Mouse (Mus musculus): ENCODE measurements around the gene Mall.
A peak's percentile ranks its signal among the peaks of the same experiment; 100 is the strongest.

The Mall gene

DNA sequence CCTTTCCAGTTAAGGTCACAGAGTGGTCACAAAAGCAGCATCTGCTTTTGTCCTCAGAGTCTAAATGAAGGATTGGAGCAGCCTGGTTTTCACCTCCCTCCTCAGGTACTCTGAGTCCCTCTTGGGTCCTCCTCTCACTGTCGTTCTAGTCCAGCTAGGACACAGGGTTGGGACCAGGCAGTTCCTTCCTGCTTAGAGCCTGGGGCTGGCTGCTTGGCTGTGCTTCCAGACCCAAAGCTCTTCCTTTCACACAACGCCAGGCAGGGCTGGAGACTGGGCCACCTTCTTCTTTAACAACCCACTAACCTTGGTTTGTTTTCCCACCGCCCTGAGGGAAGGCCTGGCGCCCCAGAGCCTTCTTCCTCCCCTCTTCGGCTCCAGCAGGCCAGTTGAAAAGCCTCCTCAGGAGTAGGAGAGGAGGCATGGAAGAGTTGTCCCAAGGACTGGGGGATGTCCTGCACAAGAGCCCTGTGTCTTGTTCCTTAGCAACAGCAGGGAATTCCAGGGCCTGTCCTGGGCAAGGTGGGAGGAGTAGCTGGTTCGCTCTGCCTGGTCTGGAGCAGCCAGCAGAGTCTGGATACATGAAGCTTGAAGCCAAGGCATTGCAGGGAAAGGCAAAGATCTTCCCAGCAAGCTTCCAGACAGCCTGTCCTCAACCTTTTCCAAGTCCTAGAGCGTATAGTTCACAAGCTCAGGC is 717 bp upstream of the Mall start:
- no peak for DNase-seq (ENCODE audit: low spot score)

DNA sequence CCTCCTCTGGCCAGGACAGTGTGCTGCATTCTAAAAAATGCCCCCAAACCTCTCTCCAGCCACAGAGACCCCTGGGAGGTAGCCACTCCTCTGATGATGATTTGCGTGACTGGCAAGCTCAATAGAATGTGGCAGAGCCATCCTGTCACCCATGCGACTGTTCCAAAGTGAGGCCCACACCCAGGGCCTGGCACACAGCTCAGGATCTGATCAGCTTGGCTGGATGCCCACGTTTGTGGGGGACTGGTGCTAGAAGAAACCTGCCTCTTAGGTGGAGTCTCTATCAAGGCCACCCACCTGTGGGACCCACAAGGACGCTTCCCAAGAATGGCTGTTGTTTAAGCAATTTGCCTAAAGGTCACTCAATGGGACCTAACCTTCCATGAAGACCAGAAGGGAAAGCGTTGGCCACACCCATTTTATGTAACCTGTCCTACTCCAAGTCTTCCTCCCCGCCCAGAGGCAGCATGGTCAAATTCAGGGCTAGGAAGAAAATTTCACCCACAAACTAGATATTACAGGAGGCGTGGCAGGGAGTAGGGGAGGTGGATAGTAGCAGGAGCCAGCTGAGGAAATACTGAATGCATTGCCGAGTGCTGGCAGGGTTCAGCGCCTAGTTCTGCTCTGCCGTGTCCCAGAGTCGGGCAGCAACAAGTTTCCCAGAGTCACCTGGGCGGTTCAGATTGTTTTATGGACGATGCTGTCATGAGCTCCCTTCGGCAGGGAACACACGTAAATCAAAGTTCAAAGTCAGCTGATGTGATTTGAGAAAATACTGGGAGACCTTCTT is 876 bp downstream of the Mall start:
- DNase-seq (ENCODE audit: low spot score) = no peak

DNA sequence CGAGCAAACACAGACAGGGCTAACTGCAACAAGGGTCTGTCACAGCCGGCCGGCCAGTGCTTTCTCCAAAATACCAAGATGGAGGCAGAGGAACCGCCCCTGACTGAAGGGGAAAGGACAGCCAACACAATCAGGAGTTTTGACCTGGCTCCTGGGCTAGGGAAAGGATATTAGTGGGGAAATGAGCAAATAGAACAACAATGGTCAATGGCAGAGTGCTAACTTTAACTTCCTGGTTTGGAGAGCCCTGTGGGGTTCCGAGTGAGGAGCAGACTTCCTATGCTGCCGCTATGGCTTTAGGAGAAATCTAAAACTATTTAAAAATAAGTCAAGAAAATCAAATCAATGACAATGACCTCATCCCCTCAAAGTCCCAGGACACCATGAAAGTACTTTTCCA is 1.6 kb downstream of the Mall start:
- DNase-seq (ENCODE audit: low spot score) = no peak

DNA sequence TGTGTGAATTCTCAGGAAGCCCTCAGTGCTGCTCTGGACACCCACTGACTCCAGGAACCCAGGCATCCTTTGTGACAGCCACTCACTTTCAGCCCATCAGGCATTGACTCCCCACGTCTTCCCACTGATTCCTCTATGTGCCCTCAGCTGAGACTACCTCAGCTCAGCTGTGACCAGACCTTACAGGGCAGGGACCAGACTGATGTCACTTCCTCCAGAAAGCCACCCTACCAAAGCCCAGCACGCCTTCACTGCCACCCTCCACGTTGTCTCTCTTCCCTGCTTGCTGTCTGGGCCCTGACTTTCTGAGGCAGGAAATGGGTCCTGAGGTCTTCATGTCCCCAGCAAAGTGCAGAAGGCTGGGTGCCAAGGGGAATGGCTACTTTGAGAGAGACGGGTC is 6.5 kb downstream of the Mall start:
- no peak for DNase-seq (ENCODE audit: low spot score)

DNA sequence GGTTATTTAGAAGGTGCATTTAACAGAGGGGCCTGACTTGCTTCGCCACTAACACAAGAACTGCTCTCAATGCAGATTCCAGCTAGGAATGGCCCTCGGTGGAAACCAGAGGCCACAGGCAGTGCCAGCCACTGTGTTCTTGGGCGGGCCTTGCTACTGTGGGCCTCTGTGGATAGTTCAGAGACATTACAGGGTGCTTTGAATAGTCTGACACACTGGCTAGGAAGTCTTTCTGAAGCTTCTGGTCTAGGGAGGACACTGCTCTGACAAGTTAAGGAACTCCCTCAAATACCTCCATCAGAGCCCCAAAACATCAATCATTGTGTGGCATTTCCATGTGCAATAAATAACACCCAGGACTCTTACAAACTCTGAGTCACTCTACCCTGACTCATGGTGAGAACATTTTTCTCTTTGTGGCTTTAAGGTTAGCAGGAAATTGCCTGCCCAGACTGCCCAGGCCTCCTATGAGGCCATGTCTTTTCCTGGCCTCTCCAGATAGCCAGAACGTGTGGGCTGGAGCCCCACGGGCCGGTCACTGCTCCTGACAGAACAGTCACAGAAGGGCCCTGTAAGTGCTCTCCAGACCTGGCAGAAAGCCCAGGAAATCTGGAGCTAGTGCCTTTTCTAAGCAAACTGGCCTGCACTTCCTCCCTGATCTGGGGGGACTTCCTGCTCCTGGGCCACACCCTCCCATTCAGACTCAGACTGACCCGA is 7.4 kb downstream of the Mall start:
- DNase-seq (ENCODE audit: low spot score) = peak; percentile 39

DNA sequence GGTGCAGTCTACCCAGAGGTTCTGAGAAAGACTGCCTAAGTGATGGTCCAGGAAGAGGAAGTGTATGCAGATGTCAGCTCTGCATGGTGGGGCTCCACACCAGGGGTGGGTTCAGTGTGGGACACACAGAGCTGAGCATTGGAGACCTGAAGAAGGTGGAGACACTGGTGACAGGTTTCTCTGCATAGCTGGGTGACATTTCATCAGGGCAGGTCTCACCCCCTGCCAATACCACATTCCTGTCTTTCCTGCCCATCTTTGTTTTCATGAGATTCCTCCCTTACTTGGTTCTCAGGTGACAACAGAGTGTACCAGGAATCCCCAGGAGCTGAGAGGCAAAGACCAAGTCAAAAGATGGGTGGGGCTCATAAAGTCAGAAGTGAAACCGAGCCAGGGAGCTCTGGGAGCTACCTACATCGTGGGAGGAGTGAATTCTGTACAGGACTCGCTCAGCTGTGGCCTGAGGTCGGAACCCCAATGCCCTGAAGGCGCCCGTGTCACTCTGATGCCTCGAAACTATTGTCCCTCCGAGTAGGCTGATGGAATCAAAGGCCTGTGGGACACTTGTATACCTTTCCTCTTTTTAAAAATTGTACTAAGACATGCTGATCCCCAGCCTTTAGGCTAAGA is 10.8 kb downstream of the Mall start:
- no peak for DNase-seq (ENCODE audit: low spot score)

DNA sequence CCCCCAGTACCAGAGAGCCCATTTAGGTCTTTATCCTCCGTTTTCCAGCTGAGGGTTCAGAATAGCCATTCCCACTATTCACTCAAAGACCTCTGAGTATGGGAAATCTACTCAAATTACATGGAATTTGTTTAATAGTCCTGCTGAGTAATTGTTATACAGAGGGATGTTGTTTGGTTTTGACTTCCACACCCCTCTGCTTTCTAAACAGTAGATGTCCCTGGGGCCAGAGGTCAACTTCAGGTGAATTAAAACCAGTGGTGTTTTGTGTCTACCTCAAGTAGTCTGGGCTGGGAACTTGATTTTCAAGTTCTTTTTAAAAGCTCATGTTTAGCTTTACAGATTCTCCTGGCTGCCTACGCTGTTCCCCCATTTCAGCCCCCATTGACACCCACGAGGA is 15.0 kb downstream of the Mall start:
- no peak for DNase-seq (ENCODE audit: low spot score)

DNA sequence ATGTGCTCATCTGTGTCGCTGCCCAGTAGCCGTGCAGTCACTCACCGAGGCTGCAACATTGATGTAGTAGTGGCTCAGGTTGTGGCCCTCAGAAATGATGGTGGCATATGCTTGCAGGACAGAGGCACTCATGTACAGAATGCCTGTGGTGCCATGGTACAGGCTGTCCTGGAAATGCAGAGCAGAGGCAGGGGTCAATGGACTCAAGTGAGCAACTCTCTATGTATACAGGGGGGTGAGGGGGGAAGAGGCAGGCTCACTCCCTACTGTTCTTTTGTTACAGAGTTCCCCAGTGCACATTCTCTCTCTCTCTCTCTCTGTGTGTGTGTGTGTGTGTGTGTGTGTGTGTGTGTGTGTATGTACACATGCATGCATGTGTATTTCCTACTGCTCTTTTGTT is 20.9 kb downstream of the Mall start:
- no peak for DNase-seq (ENCODE audit: low spot score)

DNA sequence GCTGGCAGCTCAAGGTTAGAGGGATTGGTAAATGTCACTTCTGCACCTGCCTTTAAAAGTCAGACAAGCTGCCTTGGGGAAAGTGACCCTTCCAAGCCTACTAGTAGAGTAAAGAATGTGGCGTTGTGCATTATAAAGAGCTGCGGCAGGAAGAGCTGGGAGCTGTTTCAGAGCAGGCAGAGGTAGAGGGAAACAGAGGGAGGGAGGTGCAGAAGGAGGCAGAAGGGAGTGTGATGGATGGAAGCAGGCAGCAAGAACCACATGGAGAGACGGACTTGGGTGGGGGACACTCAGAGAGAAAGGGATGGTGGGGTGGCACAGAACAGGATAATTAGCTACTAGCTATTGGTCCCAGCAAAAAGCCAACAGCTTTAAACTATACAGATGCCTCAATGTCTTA is 21.7 kb downstream of the Mall start:
- no peak for DNase-seq (ENCODE audit: low spot score)

DNA sequence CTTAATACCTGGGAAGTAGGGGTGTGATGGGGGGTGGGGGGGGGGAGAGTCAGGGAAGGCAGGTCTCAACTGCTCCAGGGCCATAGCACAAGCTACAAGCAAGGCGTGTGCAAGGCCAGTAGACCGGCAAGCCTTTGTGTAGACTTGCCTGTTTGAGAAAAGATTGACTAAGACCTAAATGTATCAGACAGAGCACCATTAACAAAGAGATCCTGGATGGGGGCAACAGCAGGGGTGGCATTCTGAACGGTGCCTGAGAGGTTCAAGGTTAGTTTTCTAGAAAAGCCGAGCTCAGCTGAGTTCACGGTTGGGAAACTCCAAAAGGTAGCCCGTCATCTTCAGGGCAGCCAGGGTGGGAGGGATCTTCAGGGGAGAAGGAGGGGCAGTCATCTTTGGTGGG is 24.5 kb downstream of the Mall start:
- DNase-seq (ENCODE audit: low spot score) = no peak

DNA sequence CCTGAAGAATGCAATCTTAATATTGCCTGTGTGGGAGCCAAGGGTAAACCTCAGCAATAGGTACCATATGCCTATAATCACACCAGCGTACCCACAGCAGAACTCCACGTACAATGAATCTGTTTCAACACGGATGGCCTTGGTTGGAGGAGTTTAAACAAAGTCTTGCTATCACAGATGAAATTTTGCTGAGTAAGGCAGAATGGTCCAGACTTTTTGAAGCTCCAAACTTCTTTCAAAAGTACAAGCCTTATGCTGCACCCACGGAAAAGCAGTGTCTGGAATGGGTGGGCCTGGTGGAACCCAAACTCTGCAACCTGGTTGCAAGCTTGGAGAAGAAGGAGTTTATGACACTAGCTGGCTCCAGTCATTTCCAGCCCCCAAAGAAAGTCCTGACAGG is 40.5 kb downstream of the Mall start:
- DNase-seq (ENCODE audit: low spot score) = no peak

DNA sequence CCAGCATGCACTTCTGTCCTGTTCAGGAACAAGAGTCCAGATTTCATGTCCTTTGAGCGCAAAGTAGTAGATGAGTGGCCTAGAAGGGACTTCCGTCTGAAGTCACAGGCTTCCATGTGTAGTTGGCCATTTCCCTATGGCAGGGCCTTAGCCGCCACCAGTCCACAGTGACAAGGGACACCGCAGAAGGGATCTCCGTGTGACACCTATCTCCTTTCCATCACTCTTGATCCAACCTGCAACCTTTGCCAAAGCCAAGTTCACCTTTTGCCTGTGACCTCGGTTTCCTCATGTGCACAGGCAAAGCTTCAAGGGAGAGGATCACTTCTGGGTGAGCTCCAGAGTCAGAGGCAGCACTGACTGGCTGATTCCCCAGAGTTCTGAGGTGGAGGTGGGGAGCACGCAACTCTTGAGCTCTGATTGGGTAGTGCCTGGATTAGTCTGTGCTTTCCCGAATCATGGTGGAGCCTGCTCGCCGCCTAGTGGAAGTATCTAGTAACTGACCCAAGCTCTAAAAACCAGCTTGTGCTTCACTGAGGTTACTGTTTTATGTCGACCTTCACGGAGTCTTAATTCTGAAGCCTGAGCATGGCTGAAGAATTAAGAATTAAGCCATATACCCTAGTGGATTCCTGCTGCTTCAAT is 45.9 kb downstream of the Mall start:
- peak; percentile 51 for DNase-seq (ENCODE audit: low spot score)

DNA sequence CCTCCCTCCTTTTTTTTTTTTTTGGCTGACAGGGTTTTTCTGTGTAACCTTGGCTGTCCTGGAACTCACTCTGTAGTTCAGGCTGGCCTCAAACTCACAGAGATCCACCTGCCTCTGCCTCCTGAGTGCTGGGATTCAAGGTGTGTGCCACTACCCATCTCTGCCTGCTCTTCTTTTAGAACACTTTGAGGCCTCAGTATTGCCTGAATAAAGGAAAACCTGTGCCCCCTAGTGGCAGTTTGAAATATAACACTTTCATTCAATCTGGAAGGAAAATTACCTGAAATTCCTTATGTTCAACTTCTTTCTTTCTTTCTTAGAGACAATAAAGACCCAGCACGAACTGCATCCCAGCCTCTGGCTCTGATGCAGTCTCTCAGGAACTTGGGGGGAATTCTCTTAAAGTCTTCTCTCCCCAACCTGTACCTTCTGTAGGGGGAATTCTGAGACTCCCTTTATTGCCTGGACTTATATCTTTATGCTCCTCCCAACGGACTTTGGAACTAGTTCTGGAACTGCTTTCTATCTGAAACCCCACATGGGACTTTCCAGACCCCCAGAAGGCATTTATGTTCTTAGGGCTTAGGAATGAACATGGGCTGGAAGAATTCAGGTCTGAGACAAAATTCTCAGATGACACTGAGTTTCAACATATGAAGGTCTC is 61.8 kb downstream of the Mall start:
- no peak for DNase-seq (ENCODE audit: low spot score)

DNA sequence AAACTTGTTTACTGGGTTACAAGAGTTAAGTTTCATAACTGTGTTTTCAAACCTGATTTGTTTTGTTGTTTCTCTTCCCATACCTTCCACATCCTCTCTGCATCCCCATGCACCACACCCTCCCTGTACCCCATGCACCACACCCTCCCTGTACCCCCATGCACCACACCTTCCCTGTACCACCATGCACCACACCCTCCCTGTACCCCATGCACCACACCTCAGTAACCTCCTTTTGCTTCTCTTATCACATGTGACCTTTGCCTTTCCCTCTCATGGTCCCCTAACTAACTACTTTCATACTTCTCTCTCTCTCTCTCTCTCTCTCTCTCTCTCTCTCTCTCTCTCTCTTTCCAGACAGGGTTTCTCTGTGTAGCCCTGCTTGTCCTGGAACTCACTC is 62.7 kb downstream of the Mall start:
- DNase-seq (ENCODE audit: low spot score) = no peak

DNA sequence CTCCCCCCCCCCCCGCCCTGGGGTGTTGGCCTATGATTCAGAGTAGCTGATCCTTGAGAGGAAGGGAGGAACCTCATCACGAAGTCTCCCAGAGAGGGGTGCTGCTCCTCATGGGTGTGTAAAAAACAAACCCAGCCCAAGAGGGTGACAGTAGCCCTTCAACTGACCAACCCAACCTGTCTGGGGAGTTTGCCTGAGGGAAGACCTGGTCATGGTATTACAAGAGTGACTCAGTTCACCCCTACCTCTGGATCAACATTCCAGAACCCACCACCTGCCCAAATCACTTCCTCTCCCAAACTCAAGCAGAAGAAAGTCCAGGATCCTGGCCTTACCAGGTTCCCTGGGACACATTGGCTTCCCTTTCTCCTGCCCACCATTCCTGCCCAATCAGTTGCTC is 67.0 kb downstream of the Mall start:
- DNase-seq (ENCODE audit: low spot score) = no peak

DNA sequence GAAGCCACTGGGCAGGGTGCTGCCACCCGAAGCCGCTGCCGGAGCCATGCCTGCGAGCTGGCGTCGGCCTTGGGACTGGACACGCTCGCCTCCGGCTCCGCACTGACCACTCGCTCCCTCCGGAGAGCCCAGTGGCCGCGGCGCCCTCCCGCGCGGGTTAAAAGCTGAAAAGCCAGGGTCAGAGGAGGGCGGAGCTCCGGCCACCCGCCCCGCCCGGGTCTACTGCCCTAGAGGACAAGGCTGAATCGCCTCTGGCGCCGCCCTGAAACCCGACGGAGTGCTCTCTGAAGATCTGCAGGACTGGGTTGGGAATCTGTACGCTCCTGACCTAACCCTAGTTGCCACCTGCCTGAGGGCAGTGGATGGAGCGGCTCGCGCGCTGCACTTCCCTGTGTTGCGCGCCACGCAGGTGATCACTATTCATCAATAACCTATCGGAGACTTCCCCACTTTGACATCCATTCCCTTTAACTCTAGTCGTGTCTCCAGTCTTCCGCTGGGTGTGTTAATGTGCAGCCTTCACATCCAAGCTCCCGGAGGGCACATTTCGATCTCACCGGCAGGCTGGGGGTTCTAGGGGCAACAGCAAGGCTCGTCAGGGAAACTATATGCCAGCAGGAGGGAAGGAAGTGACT is 73.5 kb downstream of the Mall start, which contains the start of gene Mal:
Gene Mal, minus strand, starts transcription at position 610 of the 635 bp plus-strand sequence.
- DNase-seq (ENCODE audit: low spot score) = peak; percentile 63

DNA sequence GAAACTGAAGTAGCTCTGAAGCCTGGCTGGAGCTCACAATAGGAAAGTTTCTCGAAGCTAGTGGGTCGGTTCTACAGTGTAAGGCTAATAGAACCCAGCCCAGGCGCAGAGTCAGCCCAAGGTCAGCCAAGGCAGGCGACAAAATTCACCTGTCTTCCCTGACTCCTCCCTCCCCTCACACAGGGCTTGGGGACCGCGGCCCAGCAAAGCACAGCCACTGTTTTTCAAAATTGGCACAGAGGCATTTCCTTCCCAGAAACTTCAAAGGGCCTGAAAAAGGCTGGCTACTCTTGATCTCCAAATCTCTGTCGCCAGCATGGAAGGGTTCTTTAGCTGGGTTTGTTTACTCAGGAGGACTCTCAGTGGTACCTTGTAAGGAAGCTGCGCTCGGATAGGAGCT is 74.3 kb downstream of the Mall start:
- DNase-seq (ENCODE audit: low spot score) = no peak

DNA sequence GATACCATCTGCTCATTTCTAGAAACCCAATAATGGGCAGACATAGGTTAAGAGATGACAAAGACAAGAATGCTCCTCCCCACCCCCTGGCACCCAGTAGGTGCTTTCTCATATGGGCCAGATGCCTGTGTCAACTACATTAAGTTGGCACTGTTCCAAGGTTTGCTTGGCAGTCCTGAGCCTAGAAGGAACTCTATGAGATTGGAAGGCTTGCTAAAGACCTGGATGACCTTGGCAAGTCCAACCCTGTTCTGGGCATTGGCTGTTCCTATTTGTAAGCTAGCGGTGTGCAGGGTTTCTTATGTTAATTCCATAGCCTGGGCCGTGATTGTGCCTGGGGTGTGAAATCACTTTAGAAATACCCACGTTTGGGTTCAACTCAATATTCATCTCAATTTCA is 74.9 kb downstream of the Mall start:
- DNase-seq (ENCODE audit: low spot score) = no peak

Measured in ovary, postnatal 36 days (tissue).